Mouse (Mus musculus) ES-Bruce4 (cell line): Measurements from ENCODE around the gene Adamtsl1.

ENCODE experiments used
- CTCF ChIP-seq: IDR thresholded peaks from one replicate; pipeline ENCODE4 v1.8.1; 2011; ENCODE audit warnings: low read depth, low read length
- EP300 ChIP-seq: IDR thresholded peaks from 2 replicates; pipeline ENCODE4 v1.6.1; 2011; ENCODE audit warnings: low read depth, low read length; ENCODE audit not compliant: insufficient read depth
- POLR2A ChIP-seq: IDR thresholded peaks from one replicate; pipeline ENCODE4 v1.8.1; 2011; ENCODE audit warnings: low read length; ENCODE audit not compliant: insufficient read depth

DNA sequence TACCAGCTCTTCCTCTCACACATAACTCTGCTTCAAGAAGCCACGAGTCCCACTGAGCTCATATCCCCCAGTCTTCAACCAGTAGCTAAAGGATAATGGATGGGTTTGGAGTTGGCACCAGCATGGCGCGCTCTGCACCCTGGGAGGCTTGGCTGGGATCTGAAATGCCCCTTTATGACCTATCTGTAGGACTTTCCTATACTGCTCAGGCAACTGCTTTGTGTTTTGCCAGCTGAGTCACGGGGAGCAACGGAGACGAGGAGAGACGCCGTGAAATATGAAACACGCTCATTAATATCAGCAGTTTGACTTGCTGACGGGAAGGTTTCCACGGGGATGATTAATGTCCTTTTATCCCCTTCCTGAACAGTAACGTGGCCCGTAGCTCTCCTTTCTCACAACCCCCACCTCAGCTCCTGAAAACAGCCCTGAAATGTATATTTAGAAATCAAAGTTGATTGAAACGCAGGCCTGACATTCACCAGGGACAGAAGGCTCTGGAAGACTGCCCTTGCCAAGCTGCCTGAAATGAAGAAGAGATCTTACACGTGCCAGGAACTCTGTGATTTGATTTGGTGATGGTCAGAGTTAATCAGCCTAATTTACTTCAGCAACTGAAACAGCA lies 902.5 kb downstream of the Adamtsl1 start:
- TF ChIP-seq POLR2A: no peak
- TF ChIP-seq CTCF: no peak
- no peak for TF ChIP-seq EP300
